Mouse (Mus musculus) bone marrow macrophage, adult 2 months (primary cell): ENCODE results near the gene Terb2.

Source experiments
- CTCF ChIP-seq: IDR thresholded peaks from 2 replicates; pipeline ENCODE4 v1.5.1; 2012; ENCODE audit warnings: low read depth, mild to moderate bottlenecking, low read length, moderate library complexity
- POLR2A ChIP-seq: IDR thresholded peaks from 2 replicates; pipeline ENCODE4 v1.6.1; 2012; ENCODE audit warnings: mild to moderate bottlenecking, low read depth, low read length, borderline replicate concordance

DNA sequence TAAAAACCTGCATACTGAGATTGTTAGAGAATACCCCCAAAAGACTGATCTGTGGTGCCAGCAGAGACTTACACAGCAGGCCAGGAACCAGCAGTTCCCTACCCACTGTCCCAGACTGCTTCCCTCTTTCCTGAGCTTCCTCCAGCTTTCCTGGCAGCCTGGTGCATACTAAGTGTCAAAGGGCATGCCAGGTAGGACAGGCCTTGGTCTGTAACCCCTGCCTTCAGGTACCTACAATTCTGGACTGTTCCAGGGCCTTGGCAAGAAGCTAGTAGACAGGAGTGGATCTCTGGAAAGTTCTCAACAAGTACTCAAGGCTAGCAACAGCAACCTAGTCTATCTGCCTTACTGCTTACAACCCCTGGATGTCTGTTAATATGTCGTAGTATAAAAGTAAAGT, 34.9 kb upstream of the Terb2 start:
- no peak for TF ChIP-seq POLR2A
- no peak for TF ChIP-seq CTCF
